Mouse (Mus musculus): ENCODE data around the gene Gstm4. TPM values are rescaled to one million over a fixed set of nuclear protein-coding genes. Genes with fewer than 3 reads are reported as not detected.
A peak's percentile ranks its signal among the peaks of the same experiment; 100 is the strongest.
"Not testable (repeated sequence)": the region's sequence is repeated elsewhere in the genome, so short reads cannot be mapped to it uniquely, and the experiment has no call there.

Gstm4 gene
- polyA plus RNA-seq, 1 experiment from 2014 or later: 16.7 TPM

- no peak for ATAC-seq (ENCODE audit: borderline replicate concordance, extremely low read depth, low FRiP score, low TSS enrichment)
- WGBS: 77% methylated on average over 3 of the region's 3 CpGs
Measured at GRCm38 (mm10) chr3:108011558-108011957, 33.1 kb downstream of the Gstm4 start.

GRCm38 (mm10) chr3:108010286-108010685 is 34.4 kb downstream of the Gstm4 start:
- no peaks in the 10 kb centered on the region for H3K9me3 ChIP-seq
- ATAC-seq (ENCODE audit: borderline replicate concordance, extremely low read depth, low FRiP score, low TSS enrichment): peak; percentile 49; the same call in 1 of the 2 replicates
- no peak overlapping the region for H3K4me3 ChIP-seq
- WGBS: 41% methylated on average over 2 of the region's 2 CpGs
- H3K27me3 ChIP-seq: no peaks in the 10 kb centered on the region
- H3K9ac ChIP-seq: no peak overlapping the region
- no peak overlapping the region for H3K27ac ChIP-seq
- H3K4me1 ChIP-seq: no peaks in the 10 kb centered on the region
- no peaks in the 10 kb centered on the region for H3K36me3 ChIP-seq
- H3K4me2 ChIP-seq: no peak overlapping the region

More at GRCm38 (mm10) chr3:108011558-108011957, 33.1 kb downstream of the Gstm4 start:
- Histone ChIP-seq H3K9ac (no peak overlapping the region), H3K9me3 (no peaks in the 10 kb centered on the region), H3K36me3 (no peaks in the 10 kb centered on the region), H3K27ac (no peak overlapping the region), H3K4me2 (no peak overlapping the region), H3K27me3 (no peaks in the 10 kb centered on the region), H3K4me1 (no peaks in the 10 kb centered on the region), H3K4me3 (no peak overlapping the region)

DNA sequence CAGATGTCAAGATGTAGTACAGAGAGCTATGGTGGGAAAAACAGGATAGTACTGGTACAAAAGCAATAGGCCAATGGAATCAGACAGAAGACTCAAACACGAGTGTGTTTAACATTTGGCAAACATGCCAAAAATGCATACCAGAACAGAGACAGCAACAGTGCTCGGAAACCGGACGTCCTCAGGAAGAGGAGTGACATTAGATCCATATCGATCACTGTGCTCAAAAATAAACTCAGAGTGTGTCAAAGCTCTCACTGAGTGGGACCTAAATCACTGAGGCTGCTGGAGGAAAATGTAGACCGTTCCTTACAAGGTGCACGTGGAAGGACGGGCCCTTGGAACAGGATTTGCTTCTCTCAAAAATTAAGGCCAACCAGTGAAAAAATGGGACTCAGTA is 42.7 kb downstream of the Gstm4 start:
- 41% methylated on average over 8 of the region's 8 CpGs for WGBS
- no peak for ATAC-seq (ENCODE audit: borderline replicate concordance, extremely low read depth, low FRiP score, low TSS enrichment)
- H3K27ac ChIP-seq: no peak overlapping the region

GRCm38 (mm10) chr3:107999491-107999890 is 45.2 kb downstream of the Gstm4 start:
- Histone ChIP-seq H3K36me3 (no peaks in the 10 kb centered on the region), H3K4me1 (no peaks in the 10 kb centered on the region), H3K9me3 (no peaks in the 10 kb centered on the region), H3K27ac (no peak overlapping the region), H3K9ac (no peak overlapping the region), H3K4me3 (no peak overlapping the region), H3K4me2 (no peak overlapping the region), H3K27me3 (no peaks in the 10 kb centered on the region)
- WGBS: 61% methylated on average over 3 of the region's 3 CpGs
- no peak for ATAC-seq (ENCODE audit: borderline replicate concordance, extremely low read depth, low FRiP score, low TSS enrichment)

More for the DNA sequence above, 42.7 kb downstream of the Gstm4 start:
- Histone ChIP-seq H3K36me3 (no peaks in the 10 kb centered on the region), H3K9me3 (no peaks in the 10 kb centered on the region), H3K4me2 (no peak overlapping the region), H3K27me3 (no peaks in the 10 kb centered on the region), H3K4me3 (no peak overlapping the region), H3K9ac (no peak overlapping the region), H3K4me1 (no peaks in the 10 kb centered on the region)

- Histone ChIP-seq H3K4me1 (no peaks in the 10 kb centered on the region), H3K9ac (no peak overlapping the region), H3K27ac (no peak overlapping the region), H3K36me3 (no peaks in the 10 kb centered on the region), H3K27me3 (no peaks in the 10 kb centered on the region), H3K9me3 (no peaks in the 10 kb centered on the region), H3K4me2 (no peak overlapping the region), H3K4me3 (no peak overlapping the region)
- 76% methylated on average over 3 of the region's 3 CpGs for WGBS
- ATAC-seq (ENCODE audit: borderline replicate concordance, extremely low read depth, low FRiP score, low TSS enrichment): no peak
Measured at GRCm38 (mm10) chr3:107998591-107998990, 46.1 kb downstream of the Gstm4 start.

- Histone ChIP-seq H3K36me3 (no peaks in the 10 kb centered on the region), H3K4me1 (no peaks in the 10 kb centered on the region), H3K27ac (no peak overlapping the region), H3K4me3 (no peak overlapping the region), H3K4me2 (no peak overlapping the region), H3K9me3 (no peaks in the 10 kb centered on the region), H3K27me3 (no peaks in the 10 kb centered on the region), H3K9ac (no peak overlapping the region)
- WGBS: 74% methylated on average over 4 of the region's 4 CpGs
- ATAC-seq (ENCODE audit: borderline replicate concordance, extremely low read depth, low FRiP score, low TSS enrichment): no peak
Measured at GRCm38 (mm10) chr3:107996576-107996975, 48.1 kb downstream of the Gstm4 start.

- not testable (repeated sequence) for H3K4me2 ChIP-seq; ATAC-seq (ENCODE audit: borderline replicate concordance, extremely low read depth, low FRiP score, low TSS enrichment); H3K27ac ChIP-seq; H3K27me3 ChIP-seq; H3K9ac ChIP-seq; H3K4me3 ChIP-seq; H3K36me3 ChIP-seq; H3K4me1 ChIP-seq; H3K9me3 ChIP-seq
- 70% methylated on average over 2 of the region's 2 CpGs for WGBS
Measured at GRCm38 (mm10) chr3:107995974-107996373, 48.7 kb downstream of the Gstm4 start.

Other genes starting within 250 kb of the Gstm4 start
- gene Eps8l3, start 167.7 kb downstream of the Gstm4 start, polyA plus RNA-seq (2015; fragmentation: Nextera tagmentation; extraction: Ambion mirVana): not detected in 2 replicates
- gene Gstm5, start 149.1 kb downstream of the Gstm4 start, polyA plus RNA-seq (2015; fragmentation: Nextera tagmentation; extraction: Ambion mirVana): 116 and 127 TPM in 2 replicates
- 12.2 and 12.7 TPM in 2 replicates for gene Gstm7, start 113.1 kb downstream of the Gstm4 start, polyA plus RNA-seq (2015; fragmentation: Nextera tagmentation; extraction: Ambion mirVana)
- 3.2 and 4.9 TPM in 2 replicates for gene Gstm6, start 101.1 kb downstream of the Gstm4 start, polyA plus RNA-seq (2015; fragmentation: Nextera tagmentation; extraction: Ambion mirVana)
- gene Gstm3, start 75.6 kb downstream of the Gstm4 start, polyA plus RNA-seq (2015; fragmentation: Nextera tagmentation; extraction: Ambion mirVana): 0.13 and 0.22 TPM in 2 replicates
- 138 and 145 TPM in 2 replicates for gene Gstm2, start 58.4 kb downstream of the Gstm4 start, polyA plus RNA-seq (2015; fragmentation: Nextera tagmentation; extraction: Ambion mirVana)
- gene Gstm1, start 26.9 kb downstream of the Gstm4 start, polyA plus RNA-seq (2015; fragmentation: Nextera tagmentation; extraction: Ambion mirVana): 62.7 and 66.4 TPM in 2 replicates
- gene Ampd2, start 41.8 kb upstream of the Gstm4 start, polyA plus RNA-seq (2015; fragmentation: Nextera tagmentation; extraction: Ambion mirVana): 38.1 and 38.4 TPM in 2 replicates
- gene Gnat2, start 47.9 kb upstream of the Gstm4 start, polyA plus RNA-seq (2015; fragmentation: Nextera tagmentation; extraction: Ambion mirVana): 0.48 and 0.96 TPM in 2 replicates
- gene Gnai3, start 101.3 kb upstream of the Gstm4 start, polyA plus RNA-seq (2015; fragmentation: Nextera tagmentation; extraction: Ambion mirVana): 162 and 165 TPM in 2 replicates
- gene Gpr61, start 110.0 kb upstream of the Gstm4 start, polyA plus RNA-seq (2015; fragmentation: Nextera tagmentation; extraction: Ambion mirVana): 0.07 TPM in 1 of 2 replicates, not detected in the other
- gene Amigo1, start 141.4 kb upstream of the Gstm4 start, polyA plus RNA-seq (2015; fragmentation: Nextera tagmentation; extraction: Ambion mirVana): 2.0 and 3.0 TPM in 2 replicates
- gene Cyb561d1, start 156.3 kb upstream of the Gstm4 start, polyA plus RNA-seq (2015; fragmentation: Nextera tagmentation; extraction: Ambion mirVana): 2.6 and 3.4 TPM in 2 replicates
- 14.5 TPM in 2 replicates for gene Atxn7l2, start 166.0 kb upstream of the Gstm4 start, polyA plus RNA-seq (2015; fragmentation: Nextera tagmentation; extraction: Ambion mirVana)
- 0.42 and 0.54 TPM in 2 replicates for gene Sypl2, start 181.8 kb upstream of the Gstm4 start, polyA plus RNA-seq (2015; fragmentation: Nextera tagmentation; extraction: Ambion mirVana)
- 289 and 312 TPM in 2 replicates for gene Psma5, start 212.0 kb upstream of the Gstm4 start, polyA plus RNA-seq (2015; fragmentation: Nextera tagmentation; extraction: Ambion mirVana)
- 24.8 and 28.0 TPM in 2 replicates for gene Sort1, start 239.2 kb upstream of the Gstm4 start, polyA plus RNA-seq (2015; fragmentation: Nextera tagmentation; extraction: Ambion mirVana)